Mouse (Mus musculus): ENCODE measurements around the gene Sirt5. TPM values are rescaled to one million over a fixed set of nuclear protein-coding genes. Genes with fewer than 3 reads are reported as not detected.

The Sirt5 gene
- polyA plus RNA-seq, 1 experiment from 2014 or later: 38.9 TPM

Other genes starting within 250 kb of the Sirt5 start
- 85.2 and 85.7 TPM in 2 replicates for gene Tbc1d7, start 194.0 kb upstream of the Sirt5 start, polyA plus RNA-seq (2015; fragmentation: Nextera tagmentation; extraction: Ambion mirVana)
- gene Gfod1, start 61.3 kb upstream of the Sirt5 start, polyA plus RNA-seq (2015; fragmentation: Nextera tagmentation; extraction: Ambion mirVana): 2.0 and 2.2 TPM in 2 replicates
- gene Nol7, start 32.9 kb downstream of the Sirt5 start, polyA plus RNA-seq (2015; fragmentation: Nextera tagmentation; extraction: Ambion mirVana): 157 and 187 TPM in 2 replicates
- gene Ranbp9, start 115.8 kb downstream of the Sirt5 start, polyA plus RNA-seq (2015; fragmentation: Nextera tagmentation; extraction: Ambion mirVana): 10.4 and 12.9 TPM in 2 replicates
- 7.9 and 8.4 TPM in 2 replicates for gene Mcur1, start 194.7 kb downstream of the Sirt5 start, polyA plus RNA-seq (2015; fragmentation: Nextera tagmentation; extraction: Ambion mirVana)

Data from hindbrain, embryonic 13.5 days (tissue).